Mouse (Mus musculus) natural killer cell, adult 2 months (primary cell): ENCODE results near the gene Gse1.
A peak's percentile ranks its signal among the peaks of the same experiment; 100 is the strongest.

Experiments
- DNase-seq, 2 experiments: peaks; one replicate each; pipeline ENCODE4 v3.0.0; 2022; ENCODE audit warnings: low spot score in 2 of 2

The Gse1 gene

DNA sequence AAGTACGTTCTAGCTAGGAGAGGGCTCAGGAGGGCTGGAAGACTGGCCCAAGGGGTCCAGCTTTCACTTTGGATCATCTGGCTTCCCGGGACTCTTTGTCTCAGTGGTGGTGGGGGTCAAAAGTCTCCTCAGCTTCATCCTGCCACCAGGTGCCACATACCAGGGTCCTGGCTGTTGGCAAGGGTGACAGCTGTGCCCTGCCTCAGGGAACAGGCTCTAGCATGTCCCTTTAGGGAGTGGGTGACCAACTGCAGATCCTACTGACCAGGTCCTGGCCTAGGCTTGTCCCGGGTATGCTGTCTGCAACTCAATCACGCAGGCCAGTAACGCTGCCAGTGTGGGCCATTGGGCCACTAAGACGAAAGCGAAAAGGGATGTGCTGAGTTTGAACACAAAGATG, 15.7 kb upstream of the Gse1 start:
- no peak for DNase-seq

GRCm38 (mm10) chr8:120213229-120213628, 15.0 kb upstream of the Gse1 start:
- DNase-seq, result no peak

DNA sequence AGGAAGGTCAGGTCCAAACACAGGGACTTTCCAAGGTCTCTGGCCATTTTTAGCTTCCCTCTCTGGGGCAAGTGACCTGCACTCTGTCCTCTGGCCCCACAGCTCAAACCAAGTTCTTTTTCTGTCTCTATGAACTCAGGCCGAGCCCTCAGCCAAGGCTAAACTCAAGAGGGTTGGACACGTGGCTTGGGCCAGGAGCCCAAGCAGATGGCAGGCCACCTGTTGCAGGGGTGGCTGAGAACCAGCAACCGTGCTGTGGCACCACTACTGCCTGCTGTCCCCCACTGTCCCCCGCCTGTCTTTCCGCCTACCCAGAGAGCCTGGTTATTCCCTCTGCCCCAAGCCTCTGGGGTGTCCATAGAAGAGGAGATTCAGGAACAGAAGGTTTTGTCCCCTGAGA, 14.3 kb upstream of the Gse1 start:
- DNase-seq, result no peak

DNA sequence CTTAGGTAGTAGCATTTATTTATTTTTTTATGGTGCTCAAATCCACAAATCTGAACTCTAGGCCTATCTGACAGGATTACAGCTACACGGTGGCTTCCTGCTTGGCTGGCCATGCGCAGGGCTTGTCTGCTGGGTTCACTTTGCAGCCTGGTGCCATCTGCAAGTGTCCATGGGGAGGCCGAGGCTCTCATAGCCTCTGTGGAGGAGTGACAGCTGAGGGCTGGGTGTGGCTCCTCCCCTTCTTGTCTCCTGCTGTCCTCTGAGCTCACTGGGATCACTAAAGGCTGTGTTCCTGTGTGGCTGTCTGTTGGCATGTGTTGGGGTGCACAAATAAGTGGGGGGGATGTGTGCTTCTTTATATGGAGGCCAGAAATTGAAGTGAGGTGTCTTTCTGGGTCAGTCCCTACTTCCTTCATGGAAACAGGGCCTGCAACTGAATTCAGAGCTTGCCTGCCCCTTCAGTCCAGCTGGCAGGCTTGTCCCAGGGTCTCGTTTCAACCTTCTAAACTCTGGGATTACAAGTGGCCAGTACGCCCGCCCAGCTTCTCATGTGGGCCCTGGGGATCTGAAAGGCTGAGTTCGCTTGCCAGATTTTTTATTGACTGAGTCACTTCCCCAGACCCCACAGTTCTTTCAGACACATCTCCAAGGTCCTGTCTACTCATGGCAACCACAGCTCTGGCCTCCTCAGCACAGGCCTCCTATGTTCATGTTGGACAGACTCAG, 12.7 kb upstream of the Gse1 start:
- DNase-seq, result no peak

GRCm38 (mm10) chr8:120216855-120217830, 11.1 kb upstream of the Gse1 start:
- DNase-seq, result no peak

DNA sequence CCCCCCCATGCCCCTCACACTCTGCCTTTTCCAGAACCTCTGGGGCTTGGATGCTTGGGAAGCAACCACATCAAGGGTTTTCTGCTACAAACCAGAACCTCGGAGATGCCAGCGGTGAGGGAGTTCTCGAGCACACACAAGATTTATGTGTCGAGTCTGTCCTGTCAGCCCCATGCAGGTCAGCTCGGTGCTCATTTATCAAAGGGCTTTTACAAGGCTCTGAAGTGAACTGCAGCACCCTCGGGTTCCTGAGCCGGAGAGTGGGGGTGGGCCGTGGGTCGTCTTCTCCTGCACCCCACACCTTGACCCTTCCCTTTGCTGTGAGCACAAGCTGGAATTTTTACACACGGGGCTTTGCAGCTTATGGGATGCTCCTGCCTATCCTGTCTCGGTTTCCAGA, 5.7 kb upstream of the Gse1 start:
- no peak for DNase-seq

DNA sequence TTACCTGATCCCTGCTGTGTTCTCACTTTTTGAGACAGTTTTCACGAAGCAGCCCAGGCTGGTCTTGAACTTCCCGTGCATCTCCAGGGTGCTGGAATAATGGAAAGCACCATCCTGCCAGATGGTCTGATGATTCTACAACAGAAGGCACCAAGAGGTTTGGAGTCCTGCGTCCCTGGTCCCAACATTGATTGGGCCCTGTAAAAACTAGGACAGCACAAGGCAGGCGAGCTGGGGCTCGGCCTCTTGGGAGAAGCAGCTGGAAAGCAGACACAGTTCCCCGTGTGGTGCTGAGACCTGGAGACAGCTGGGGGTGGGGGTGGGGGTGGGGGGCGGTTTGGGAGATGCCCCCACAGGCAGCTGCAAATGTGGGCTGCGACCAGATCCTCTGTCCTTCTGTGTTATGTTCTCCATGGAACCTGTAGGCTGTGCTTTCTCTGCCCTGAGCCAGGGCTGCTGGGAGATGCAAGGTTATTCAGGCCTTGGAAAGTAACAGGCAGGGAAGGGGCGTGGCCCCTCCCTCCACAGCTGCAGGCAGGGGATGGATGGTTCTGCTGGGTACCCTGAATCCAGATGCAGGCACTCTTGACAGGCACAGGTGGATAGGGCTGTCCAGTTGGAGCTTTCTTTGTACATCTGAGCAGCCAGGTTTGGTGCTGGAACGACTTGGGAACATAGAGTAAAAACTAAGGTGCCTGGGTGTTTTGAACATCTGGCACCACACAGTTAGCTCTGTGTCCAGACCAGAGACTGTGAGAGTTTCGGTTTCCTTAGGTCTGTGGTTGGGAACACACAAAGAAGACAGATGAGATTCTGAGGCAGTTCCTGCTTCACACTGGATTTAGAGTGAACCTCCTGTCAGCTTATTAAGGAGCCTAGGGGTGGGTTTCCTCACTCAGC, 3.5 kb upstream of the Gse1 start:
- DNase-seq, result no peak

GRCm38 (mm10) chr8:120225421-120226151, 2.7 kb upstream of the Gse1 start:
- DNase-seq, result peak in 1 of 2 experiments; percentile 27

DNA sequence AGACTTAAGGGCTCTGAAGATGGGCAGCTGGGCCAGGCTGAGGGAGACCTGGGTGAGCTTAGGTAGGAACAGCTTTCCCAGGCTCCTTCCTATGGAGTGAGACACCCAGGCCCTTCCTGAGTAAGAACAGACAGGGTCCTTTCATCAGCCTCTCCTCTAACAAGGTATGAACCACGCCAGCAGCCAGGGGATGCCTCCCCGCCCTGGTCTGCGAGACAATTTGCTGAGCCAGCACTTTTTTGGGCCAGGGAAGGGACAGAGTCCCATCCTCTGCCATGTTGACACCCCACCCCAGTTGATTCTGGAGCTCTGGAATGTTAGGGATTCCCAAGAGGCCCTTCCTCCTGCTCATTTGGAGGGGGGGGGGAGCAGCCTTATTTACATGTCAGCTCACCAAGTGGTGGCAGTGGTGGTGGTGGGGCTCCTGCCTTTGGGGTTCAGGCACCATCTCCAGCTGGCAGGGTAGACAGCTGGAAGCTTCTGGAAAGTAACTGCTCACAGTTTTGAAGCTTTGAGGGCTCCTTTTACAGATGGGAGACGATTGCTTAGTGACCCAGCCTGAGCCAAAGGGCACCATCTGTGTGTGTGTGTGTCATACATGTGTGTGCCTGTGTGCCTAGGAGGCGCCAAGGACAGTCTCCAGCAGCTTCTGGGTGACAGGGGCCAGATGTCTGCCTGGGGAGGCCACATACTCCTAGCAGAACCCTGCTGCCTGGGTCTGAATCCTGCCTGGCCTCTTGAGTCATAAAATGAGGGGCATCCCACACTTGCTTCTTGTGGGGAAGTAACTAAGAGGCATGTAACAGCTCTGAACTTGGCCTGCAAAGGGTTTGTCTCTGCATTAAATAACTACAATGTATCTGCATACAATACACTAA, 1.3 kb upstream of the Gse1 start:
- DNase-seq, result no peak

- no peak for DNase-seq
Observed at GRCm38 (mm10) chr8:120227578-120227876, 729 bp upstream of the Gse1 start.

GRCm38 (mm10) chr8:120228781-120229573, 721 bp downstream of the Gse1 start:
- DNase-seq, result no peak

DNA sequence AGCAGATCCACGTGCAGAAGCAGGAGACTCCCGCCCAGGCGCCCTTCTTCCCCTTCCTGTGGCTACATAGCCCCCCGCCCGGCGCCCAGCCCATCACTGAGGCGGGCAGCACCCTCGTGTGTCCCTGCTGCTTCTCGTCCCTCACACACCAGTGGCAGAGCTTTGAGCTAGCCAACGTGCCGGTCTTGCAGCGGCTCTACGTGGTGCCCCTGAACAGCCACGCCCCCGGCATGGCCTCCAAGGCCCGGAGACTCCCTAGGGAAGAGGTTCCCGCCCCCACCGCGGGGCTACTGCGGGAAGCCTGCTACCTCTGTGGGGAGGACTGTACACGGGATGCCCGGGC, 1.3 kb downstream of the Gse1 start:
- no peak for DNase-seq

GRCm38 (mm10) chr8:120230081-120230480, 1.8 kb downstream of the Gse1 start:
- no peak for DNase-seq

DNA sequence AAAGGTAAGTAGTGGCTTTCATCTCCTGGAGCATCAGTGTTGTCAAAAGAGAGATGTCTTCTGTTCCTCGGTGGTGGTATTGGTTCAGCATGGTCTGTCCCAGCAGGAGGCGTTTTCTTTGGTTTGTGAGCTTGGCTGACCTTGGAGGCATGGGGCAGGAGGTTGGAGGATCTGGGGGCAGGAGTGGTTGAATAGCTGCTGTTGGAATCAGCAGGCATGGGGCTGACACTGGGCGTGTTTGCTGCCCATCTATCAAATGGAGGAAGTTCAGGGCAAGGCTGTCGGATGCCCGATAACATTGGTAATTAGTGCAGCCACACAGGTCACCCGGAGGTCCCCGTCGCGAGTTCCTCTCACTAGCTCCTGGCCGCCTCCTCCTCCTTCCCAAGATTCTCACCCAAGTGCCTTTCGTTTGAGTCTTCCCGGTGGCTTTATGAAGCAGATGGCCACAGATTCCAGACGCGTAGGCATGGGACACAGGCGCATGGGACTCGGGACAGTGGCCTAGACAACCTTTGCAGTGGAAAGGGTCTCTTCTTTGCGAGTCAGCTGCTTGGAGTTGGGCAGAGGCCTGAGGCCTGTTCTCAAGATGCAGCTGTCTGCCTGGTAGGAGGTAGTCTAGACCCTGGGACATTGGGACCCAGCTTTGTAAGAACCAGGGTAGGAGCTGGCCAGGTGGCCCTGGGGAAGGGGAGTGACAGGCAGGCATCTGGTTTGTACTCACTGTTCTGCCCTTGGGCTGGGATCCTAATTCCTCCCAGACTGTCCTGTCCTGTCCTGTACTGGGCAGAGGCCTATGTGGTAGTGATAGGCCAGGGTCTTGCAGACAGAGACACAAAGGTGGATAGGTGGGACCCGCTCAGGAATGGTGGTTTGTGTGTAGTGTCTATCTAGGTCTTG, 2.7 kb downstream of the Gse1 start:
- DNase-seq, result no peak

DNA sequence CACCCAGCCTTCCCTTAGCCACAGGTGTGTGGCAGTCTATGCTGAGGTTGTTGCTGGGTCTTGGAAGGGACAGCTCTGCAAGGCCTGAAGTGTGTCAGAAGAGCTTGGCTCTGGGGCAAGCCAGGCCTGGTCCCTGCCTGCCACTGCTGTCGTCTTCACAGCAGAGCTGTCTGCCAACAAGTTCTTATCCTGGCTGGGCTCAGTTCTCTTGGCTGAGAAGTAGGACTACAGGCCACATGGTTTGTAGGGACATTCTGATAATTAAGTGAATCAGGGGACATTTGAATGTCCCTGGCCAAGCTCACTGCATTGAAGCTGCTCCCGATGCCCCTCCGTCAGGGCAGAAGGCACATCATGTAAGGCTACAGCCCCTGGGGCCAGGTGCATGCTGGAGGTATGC, 3.6 kb downstream of the Gse1 start:
- DNase-seq, result no peak

GRCm38 (mm10) chr8:120232398-120232797, 4.1 kb downstream of the Gse1 start:
- DNase-seq, result no peak

DNA sequence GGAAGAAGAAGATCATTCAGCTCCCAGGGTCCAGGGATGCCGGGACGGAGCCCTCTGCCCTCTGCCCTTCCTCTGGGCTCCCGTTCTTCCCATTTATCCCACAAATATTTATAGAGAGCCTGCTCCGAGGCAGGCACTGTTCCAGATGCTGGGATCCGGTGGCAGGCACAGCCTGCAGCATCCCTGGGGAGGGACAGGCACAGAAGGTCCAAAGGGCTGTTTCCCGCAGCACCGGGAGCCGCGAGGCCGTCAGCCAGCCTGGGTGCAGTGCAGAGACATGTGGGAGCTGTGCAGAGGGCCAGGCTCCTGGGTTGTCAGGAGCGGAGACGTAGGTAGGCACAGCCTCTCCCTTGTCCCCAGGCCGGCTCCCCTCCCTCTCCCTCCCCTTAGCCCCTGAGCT, 4.7 kb downstream of the Gse1 start:
- DNase-seq, result no peak

DNA sequence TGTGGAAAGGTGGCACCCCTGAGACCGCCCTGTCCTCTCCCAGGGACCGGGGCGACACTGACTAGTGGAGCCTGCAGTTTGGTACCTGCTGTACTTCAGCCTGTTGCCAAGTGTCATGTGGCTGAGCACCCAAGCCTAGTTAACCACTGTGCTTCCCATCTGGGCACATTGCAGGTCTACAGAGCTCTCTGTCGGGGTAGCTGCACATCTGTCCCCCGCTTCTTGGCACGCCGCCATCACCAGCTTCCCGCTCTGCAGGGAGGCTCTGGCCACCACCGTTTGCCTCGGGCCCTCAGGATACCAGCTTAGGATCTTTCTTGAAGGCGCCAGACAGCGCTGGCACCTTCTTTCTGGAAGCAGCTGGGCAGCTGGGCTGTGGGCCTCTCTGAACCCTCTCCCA, 6.2 kb downstream of the Gse1 start:
- DNase-seq, result no peak

GRCm38 (mm10) chr8:120234866-120235265, 6.6 kb downstream of the Gse1 start:
- no peak for DNase-seq
